Mouse (Mus musculus) embryonic fibroblast, embryonic 13.5 days (primary cell): ENCODE data around the gene Fam129a.

Source experiments
- CTCF ChIP-seq: IDR thresholded peaks from 2 replicates; pipeline ENCODE4 v1.5.1; 2011; ENCODE audit warnings: mild to moderate bottlenecking, control low read depth, low read length, moderate library complexity, borderline replicate concordance; ENCODE audit not compliant: insufficient read depth
- POLR2A ChIP-seq: IDR thresholded peaks from 2 replicates; pipeline ENCODE4 v1.6.1; 2011; ENCODE audit warnings: low read depth, mild to moderate bottlenecking, control low read depth, low read length, moderate library complexity

DNA sequence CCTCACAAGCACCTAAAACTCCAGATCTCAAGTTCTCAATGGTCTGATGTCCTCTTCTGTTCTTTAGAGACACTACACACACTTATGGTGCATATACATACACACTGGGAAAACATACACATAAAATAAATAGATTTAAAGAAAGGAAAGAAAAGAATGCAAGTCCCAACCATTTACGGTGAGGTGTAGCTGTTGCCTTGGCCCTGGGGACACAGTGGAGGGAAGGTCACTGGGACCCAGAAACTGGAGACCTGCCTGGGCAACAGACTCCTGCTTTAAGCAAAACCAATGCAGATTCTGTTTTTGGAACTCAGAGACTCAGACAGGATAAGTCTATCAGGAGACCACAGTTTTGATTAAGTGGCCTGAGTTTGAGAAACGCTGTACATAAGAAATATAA lies 67.8 kb downstream of the Fam129a start:
- TF ChIP-seq POLR2A (no peak), CTCF (no peak)
